Mouse (Mus musculus): Measurements from ENCODE around the gene Tmem158. TPM values are rescaled to one million over a fixed set of nuclear protein-coding genes. Genes with fewer than 3 reads are reported as not detected.
A peak's percentile ranks its signal among the peaks of the same experiment; 100 is the strongest.

Gene Tmem158
- polyA plus RNA-seq, 1 experiment from 2014 or later = 8.8 TPM

DNA sequence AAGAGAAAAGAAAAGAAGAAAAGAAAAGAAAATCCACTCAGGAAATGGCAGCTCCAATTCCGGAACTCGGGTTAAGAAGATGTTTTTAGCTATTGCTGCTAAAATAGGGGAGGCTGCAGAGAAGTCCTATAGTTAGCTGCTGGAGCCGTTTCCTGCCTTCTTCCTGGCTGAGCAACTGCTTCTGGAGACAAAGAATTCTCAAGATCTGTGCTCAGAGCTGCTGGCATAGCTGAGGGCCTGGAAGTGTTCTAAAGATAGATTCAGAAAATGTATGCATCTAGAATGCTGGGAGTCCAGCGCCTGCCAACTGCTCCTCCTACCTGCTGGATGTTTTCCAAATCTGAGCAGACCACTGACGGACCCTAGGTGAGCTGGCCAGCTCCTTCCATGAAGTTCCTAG lies 40.7 kb downstream of the Tmem158 start:
- ATAC-seq (ENCODE audit: insufficient read depth, low FRiP score, low TSS enrichment) (no peak), DNase-seq (ENCODE audit: low spot score) (no peak)
- 71% methylated on average over 5 of the region's 5 CpGs for WGBS
- Histone ChIP-seq H3K4me2 (ENCODE audit: low read depth) (no peak overlapping the region), H3K4me1 (ENCODE audit: control insufficient read depth, insufficient read depth, low read length) (no peaks in the 10 kb centered on the region), H3K36me3 (ENCODE audit: control insufficient read depth, insufficient read depth, low read length) (no peaks in the 10 kb centered on the region), H3K9ac (ENCODE audit: low read length) (no peak overlapping the region), H3K27ac (ENCODE audit: low read depth, low read length) (no peak overlapping the region), H3K27me3 (ENCODE audit: control insufficient read depth, insufficient read depth, low read length) (peaks cover 13% of the 10 kb centered on the region), H3K4me3 (ENCODE audit: low read depth, low read length) (no peak overlapping the region), H3K9me3 (ENCODE audit: control insufficient read depth, low read length) (no peaks in the 10 kb centered on the region)

DNA sequence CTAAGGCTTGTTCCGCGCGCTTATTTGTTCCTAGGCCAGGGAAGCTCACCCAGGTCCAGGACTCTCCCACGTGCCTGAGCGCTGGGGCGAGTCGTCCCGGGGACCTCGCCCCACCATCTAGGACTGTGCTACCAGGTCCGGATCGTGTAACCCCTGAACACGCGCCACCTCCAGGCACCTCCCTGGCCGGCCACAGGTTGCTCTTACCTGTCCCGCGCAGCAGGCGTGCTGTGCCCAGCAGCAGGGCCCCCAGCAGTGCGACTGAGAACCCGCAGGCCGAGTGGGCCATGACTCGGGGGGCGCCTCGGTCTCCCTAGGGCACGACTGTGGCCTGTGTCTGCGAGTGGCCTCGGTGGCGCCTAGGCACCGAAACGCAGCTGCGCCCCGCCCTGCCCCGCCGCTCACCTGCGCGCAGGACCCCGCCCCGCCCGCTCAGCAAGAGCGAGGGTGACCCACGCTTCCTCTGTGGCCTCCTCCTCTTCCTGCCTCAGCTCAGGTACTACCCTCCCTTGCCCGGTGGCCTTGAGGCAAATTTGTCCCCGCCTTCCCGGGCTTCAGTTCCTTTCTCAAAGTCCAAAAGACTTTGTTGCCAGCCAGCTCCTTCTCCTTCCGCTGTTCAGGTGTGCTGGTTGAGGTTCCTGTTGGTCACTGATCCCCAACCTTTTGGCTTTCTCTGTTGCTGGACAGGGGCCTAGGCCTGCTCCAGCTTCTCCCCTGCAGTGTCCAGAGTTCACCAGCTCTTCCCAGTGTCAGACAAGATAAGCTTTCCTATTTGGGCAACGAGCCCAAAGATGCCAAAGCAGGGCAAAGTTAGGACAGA lies 44.7 kb downstream of the Tmem158 start, which contains the start of gene Cdcp1:
Gene Cdcp1 (minus strand): TSS at position 418 of the 820 bp plus-strand sequence.
- Histone ChIP-seq H3K9ac (ENCODE audit: low read length) (no peak within 1 kb of the TSS), H3K4me1 (ENCODE audit: control insufficient read depth, insufficient read depth, low read length) (no peaks in the 10 kb centered on the region), H3K4me2 (ENCODE audit: low read depth) (peak within 1 kb of the TSS; percentile 23), H3K27ac (ENCODE audit: low read depth, low read length) (no peak within 1 kb of the TSS), H3K4me3 (ENCODE audit: low read depth, low read length) (no peak within 1 kb of the TSS), H3K9me3 (ENCODE audit: control insufficient read depth, low read length) (no peaks in the 10 kb centered on the region), H3K27me3 (ENCODE audit: control insufficient read depth, insufficient read depth, low read length) (peaks cover 13% of the 10 kb centered on the region), H3K36me3 (ENCODE audit: control insufficient read depth, insufficient read depth, low read length) (no peaks in the 10 kb centered on the region)
- no peak for ATAC-seq (ENCODE audit: insufficient read depth, low FRiP score, low TSS enrichment)
- DNase-seq (ENCODE audit: low spot score) = no peak
- 8% methylated on average over 34 of the region's 45 CpGs for WGBS

DNA sequence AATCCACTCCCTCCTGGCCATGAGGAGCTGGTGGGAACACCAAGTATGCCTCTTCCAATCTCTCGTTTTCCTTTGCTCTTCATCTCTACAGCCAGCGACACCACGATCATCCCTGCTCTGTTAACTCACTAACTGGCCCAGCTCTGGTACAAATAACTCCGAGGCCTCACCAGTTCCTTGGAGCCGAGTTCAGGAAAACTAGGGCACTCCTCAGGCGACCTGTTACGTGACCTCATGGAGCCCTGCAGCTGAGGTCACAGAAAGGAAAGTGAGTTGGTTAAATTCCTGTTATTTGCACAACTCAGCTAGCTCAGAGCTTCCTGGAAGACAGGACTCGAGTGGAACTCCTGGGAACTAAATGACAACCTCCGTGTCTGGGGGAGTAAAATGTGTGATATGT lies 47.2 kb downstream of the Tmem158 start:
- Histone ChIP-seq H3K4me2 (ENCODE audit: low read depth) (no peak overlapping the region), H3K27me3 (ENCODE audit: control insufficient read depth, insufficient read depth, low read length) (peaks cover 13% of the 10 kb centered on the region), H3K27ac (ENCODE audit: low read depth, low read length) (no peak overlapping the region), H3K4me1 (ENCODE audit: control insufficient read depth, insufficient read depth, low read length) (no peaks in the 10 kb centered on the region), H3K36me3 (ENCODE audit: control insufficient read depth, insufficient read depth, low read length) (no peaks in the 10 kb centered on the region), H3K9me3 (ENCODE audit: control insufficient read depth, low read length) (no peaks in the 10 kb centered on the region), H3K4me3 (ENCODE audit: low read depth, low read length) (no peak overlapping the region), H3K9ac (ENCODE audit: low read length) (no peak overlapping the region)
- no peak for ATAC-seq (ENCODE audit: insufficient read depth, low FRiP score, low TSS enrichment)
- WGBS = 79% methylated on average over 9 of the region's 9 CpGs
- DNase-seq (ENCODE audit: low spot score) = no peak

Other genes starting within 250 kb of the Tmem158 start
- gene Tmem42, start 239.4 kb downstream of the Tmem158 start, polyA plus RNA-seq (2014; fragmentation: Nextera tagmentation; extraction: Ambion mirVana) = 16.9 and 19.8 TPM in 2 replicates
- 0.49 and 0.57 TPM in 2 replicates for gene Tgm4, start 226.0 kb downstream of the Tmem158 start, polyA plus RNA-seq (2014; fragmentation: Nextera tagmentation; extraction: Ambion mirVana)
- gene Zdhhc3, start 147.6 kb downstream of the Tmem158 start, polyA plus RNA-seq (2014; fragmentation: Nextera tagmentation; extraction: Ambion mirVana) = 60.5 and 66.4 TPM in 2 replicates
- 101 and 110 TPM in 2 replicates for gene Exosc7, start 147.5 kb downstream of the Tmem158 start, polyA plus RNA-seq (2014; fragmentation: Nextera tagmentation; extraction: Ambion mirVana)
- not detected in 2 replicates for gene Clec3b, start 109.8 kb downstream of the Tmem158 start, polyA plus RNA-seq (2014; fragmentation: Nextera tagmentation; extraction: Ambion mirVana)
- 0.58 and 0.89 TPM in 2 replicates for gene Cdcp1, start 44.7 kb downstream of the Tmem158 start, polyA plus RNA-seq (2014; fragmentation: Nextera tagmentation; extraction: Ambion mirVana)
- gene Lars2, start 106.2 kb upstream of the Tmem158 start, polyA plus RNA-seq (2014; fragmentation: Nextera tagmentation; extraction: Ambion mirVana) = 1,025 and 1,092 TPM in 2 replicates
- 48.1 and 52.4 TPM in 2 replicates for gene Limd1, start 217.9 kb upstream of the Tmem158 start, polyA plus RNA-seq (2014; fragmentation: Nextera tagmentation; extraction: Ambion mirVana)